Mouse (Mus musculus) heart, postnatal 0 days (tissue): ENCODE measurements around the gene Ache. TPM values are rescaled to one million over a fixed set of nuclear protein-coding genes. Genes with fewer than 3 reads are reported as not detected.

Source experiments
- ATAC-seq: fragments of 200-750 bp; cut with Nextera tagmentation; 2 replicates; pipeline ENCODE4 v1.8.0; 2017; ENCODE audit warnings: low read depth, moderate number of reproducible peaks, moderate library complexity; ENCODE audit not compliant: insufficient read depth
- DNase-seq: peaks from one replicate; pipeline ENCODE4 v3.0.0-alpha.2; 2016; ENCODE audit warnings: low spot score
- H3K27ac ChIP-seq: fragments of 300-500 bp; sonication (generic); 2 replicates; pipeline ENCODE4 v1.5.1; 2014; ENCODE audit warnings: low read depth, mild to moderate bottlenecking
- H3K27me3 ChIP-seq: fragments of 300-500 bp; sonication (generic); 2 replicates; pipeline ENCODE4 v1.6.1; 2014; ENCODE audit warnings: low read length, mixed read lengths; ENCODE audit not compliant: control insufficient read depth, insufficient read depth
- H3K36me3 ChIP-seq: fragments of 300-500 bp; sonication (generic); replicated peaks from 2 replicates; pipeline ENCODE4 v1.6.1; 2014; ENCODE audit warnings: low read length, mixed read lengths; ENCODE audit not compliant: control insufficient read depth, insufficient read depth
- H3K4me1 ChIP-seq: fragments of 300-500 bp; sonication (generic); 2 replicates; pipeline ENCODE4 v1.6.1; 2014; ENCODE audit warnings: antibody characterized with exemption; ENCODE audit not compliant: control insufficient read depth, insufficient read depth
- H3K4me2 ChIP-seq: fragments of 300-500 bp; sonication (generic); 2 replicates; pipeline ENCODE4 v1.6.1; 2014; ENCODE audit warnings: low read depth, mild to moderate bottlenecking, low read length, moderate library complexity
- H3K4me3 ChIP-seq: fragments of 300-500 bp; sonication (generic); 2 replicates; pipeline ENCODE4 v1.5.1; 2014; ENCODE audit warnings: low read depth, low read length
- H3K9ac ChIP-seq: fragments of 300-500 bp; sonication (generic); replicated peaks from 2 replicates; pipeline ENCODE4 v1.6.1; 2014; ENCODE audit warnings: low read depth, low read length, mixed read lengths
- H3K9me3 ChIP-seq: fragments of 300-500 bp; sonication (generic); replicated peaks from 2 replicates; pipeline ENCODE4 v1.6.1; 2016; ENCODE audit warnings: low read length; ENCODE audit not compliant: control insufficient read depth
- CTCF ChIP-seq: IDR thresholded peaks from 2 replicates; pipeline ENCODE4 v1.5.1; 2016; ENCODE audit warnings: antibody characterized with exemption, control low read depth, low read depth
- EP300 ChIP-seq: IDR thresholded peaks from 2 replicates; pipeline ENCODE4 v1.6.1; 2016; ENCODE audit warnings: antibody characterized with exemption, low read depth
- WGBS: fragments of 180-500 bp; shearing (Covaris S2); extraction: QIAGEN DNeasy Blood & Tissue Kit; methylation state at CpG from one replicate; pipeline ENCODE4 v1.1.7; 2014; 5-methylcytosine and 5-hydroxymethylcytosine counted together
- polyA plus RNA-seq: library from polyadenylated mRNA; unstranded; fragments of >200 nt; fragmentation: Nextera tagmentation; extraction: Ambion mirVana; gene quantifications from 2 replicates; pipeline ENCODE4 v1.2.1, GENCODE M21; 2015
- total RNA-seq: library from RNA; depleted of rRNA; stranded (reverse); fragments of >200 nt; gene quantifications from 2 replicates; pipeline ENCODE4 v1.2.3, GENCODE M21; 2014; ENCODE audit warnings: low replicate concordance

Ache gene
- total and polyA plus RNA-seq, 2 experiments from 2014 or later, result 2.3 to 5.3 TPM

- under 1% methylated on average over 54 of the region's 65 CpGs for WGBS
- ATAC-seq (no peak), DNase-seq (no peak)
- TF ChIP-seq EP300 (no peak), CTCF (no peak)
- H3K36me3 ChIP-seq, result no peaks in the 10 kb centered on the region
- H3K9ac ChIP-seq, result peak overlapping the region; percentile 32
- peak overlapping the region; percentile 46 for H3K4me3 ChIP-seq
- H3K4me1 ChIP-seq, result peaks cover 20% of the 10 kb centered on the region
- H3K27ac ChIP-seq, result no peak overlapping the region
- no peaks in the 10 kb centered on the region for H3K9me3 ChIP-seq
- H3K4me2 ChIP-seq, result peak overlapping the region; percentile 77
- peaks cover 41% of the 10 kb centered on the region for H3K27me3 ChIP-seq
Measured at GRCm38 (mm10) chr5:137287953-137288743, 829 bp downstream of the Ache start.

GRCm38 (mm10) chr5:137288999-137289470, 1.7 kb downstream of the Ache start:
- Histone ChIP-seq H3K9me3 (no peaks in the 10 kb centered on the region), H3K27ac (no peak overlapping the region), H3K4me3 (peak overlapping the region; percentile 46), H3K4me1 (peaks cover 28% of the 10 kb centered on the region), H3K9ac (0 out of 2 replicates have a peak overlapping the region, but pooled peaks have one; percentile 1), H3K4me2 (peak overlapping the region; percentile 77), H3K27me3 (peaks cover 41% of the 10 kb centered on the region), H3K36me3 (no peaks in the 10 kb centered on the region)
- 4% methylated on average over 25 of the region's 25 CpGs for WGBS
- ATAC-seq, result no peak
- peak; percentile 44; the same call in 1 of the 2 replicates for TF ChIP-seq CTCF
- no peak for TF ChIP-seq EP300
- DNase-seq, result no peak

- TF ChIP-seq EP300 (no peak), CTCF (no peak)
- Histone ChIP-seq H3K27me3 (peaks cover 41% of the 10 kb centered on the region), H3K4me3 (no peak overlapping the region), H3K36me3 (no peaks in the 10 kb centered on the region), H3K9me3 (no peaks in the 10 kb centered on the region), H3K9ac (no peak overlapping the region), H3K4me2 (peak overlapping the region; percentile 77; the same call in 1 of the 2 replicates), H3K27ac (no peak overlapping the region), H3K4me1 (peaks cover 32% of the 10 kb centered on the region)
- 53% methylated on average over 13 of the region's 13 CpGs for WGBS
- ATAC-seq, result no peak
- DNase-seq, result no peak
Measured at GRCm38 (mm10) chr5:137289591-137290365, 2.5 kb downstream of the Ache start.

- Histone ChIP-seq H3K4me2 (no peak overlapping the region), H3K4me3 (no peak overlapping the region), H3K9me3 (no peaks in the 10 kb centered on the region), H3K36me3 (peaks cover 7% of the 10 kb centered on the region), H3K9ac (no peak overlapping the region), H3K27me3 (peaks cover 41% of the 10 kb centered on the region), H3K27ac (no peak overlapping the region), H3K4me1 (peaks cover 34% of the 10 kb centered on the region)
- 19% methylated on average over 15 of the region's 15 CpGs for WGBS
- DNase-seq (no peak), ATAC-seq (no peak)
- TF ChIP-seq EP300 (no peak), CTCF (peak; percentile 59)
Measured at GRCm38 (mm10) chr5:137290677-137291076, 3.4 kb downstream of the Ache start.

GRCm38 (mm10) chr5:137291381-137291926, 4.1 kb downstream of the Ache start:
- no peak for ATAC-seq

More at GRCm38 (mm10) chr5:137291381-137291926, 4.1 kb downstream of the Ache start:
- Histone ChIP-seq H3K27ac (no peak overlapping the region), H3K4me3 (no peak overlapping the region), H3K4me1 (peaks cover 34% of the 10 kb centered on the region), H3K9ac (no peak overlapping the region), H3K9me3 (no peaks in the 10 kb centered on the region), H3K4me2 (no peak overlapping the region), H3K36me3 (peaks cover 15% of the 10 kb centered on the region), H3K27me3 (peaks cover 41% of the 10 kb centered on the region)
- no peak for DNase-seq
- 77% methylated on average over 15 of the region's 15 CpGs for WGBS
- TF ChIP-seq EP300 (no peak), CTCF (no peak)
